Mouse (Mus musculus) kidney, embryonic 16.5 days (tissue): ENCODE data around the gene 4930430F08Rik. TPM values are rescaled to one million over a fixed set of nuclear protein-coding genes. Genes with fewer than 3 reads are reported as not detected.

Experiments
- ATAC-seq: fragments of 200-750 bp; cut with Nextera tagmentation; 2 replicates; pipeline ENCODE4 v1.8.0; 2017; ENCODE audit warnings: moderate TSS enrichment; ENCODE audit not compliant: low FRiP score, low TSS enrichment
- H3K27ac ChIP-seq: fragments of 300-500 bp; sonication (generic); 2 replicates; pipeline ENCODE4 v1.5.1; 2014; ENCODE audit warnings: low read length
- H3K27me3 ChIP-seq: fragments of 300-500 bp; sonication (generic); 2 replicates; pipeline ENCODE4 v1.6.1; 2014; ENCODE audit warnings: low read length, control low read depth, mixed read lengths; ENCODE audit not compliant: insufficient read depth
- H3K36me3 ChIP-seq: fragments of 300-500 bp; sonication (generic); 2 replicates; pipeline ENCODE4 v1.6.1; 2014; ENCODE audit warnings: low read length, control low read depth, mixed read lengths; ENCODE audit not compliant: insufficient read depth
- H3K4me1 ChIP-seq: fragments of 300-500 bp; sonication (generic); 2 replicates; pipeline ENCODE4 v1.6.1; 2014; ENCODE audit warnings: low read length, control low read depth, mixed read lengths; ENCODE audit not compliant: insufficient read depth
- H3K4me2 ChIP-seq: fragments of 300-500 bp; sonication (generic); replicated peaks from 2 replicates; pipeline ENCODE4 v1.6.1; 2014; ENCODE audit warnings: low read depth, low read length
- H3K4me3 ChIP-seq: fragments of 300-500 bp; sonication (generic); 2 replicates; pipeline ENCODE4 v1.5.1; 2014; ENCODE audit warnings: mild to moderate bottlenecking, low read length
- H3K9ac ChIP-seq: fragments of 300-500 bp; sonication (generic); replicated peaks from 2 replicates; pipeline ENCODE4 v1.6.1; 2014; ENCODE audit warnings: low read length
- H3K9me3 ChIP-seq: fragments of 300-500 bp; sonication (generic); 2 replicates; pipeline ENCODE4 v1.6.1; 2016; ENCODE audit warnings: low read length, control low read depth
- WGBS: fragments of 180-500 bp; shearing (Covaris S2); extraction: QIAGEN DNeasy Blood & Tissue Kit; methylation state at CpG from one replicate; pipeline ENCODE4 v1.1.7; 2014; 5-methylcytosine and 5-hydroxymethylcytosine counted together
- polyA plus RNA-seq: library from polyadenylated mRNA; unstranded; fragments of >200 nt; fragmentation: Nextera tagmentation; extraction: Ambion mirVana; gene quantifications from 2 replicates; pipeline ENCODE4 v1.2.1, GENCODE M21; 2015

Gene 4930430F08Rik
- 8.9 and 10.5 TPM in 2 replicates for polyA plus RNA-seq

DNA sequence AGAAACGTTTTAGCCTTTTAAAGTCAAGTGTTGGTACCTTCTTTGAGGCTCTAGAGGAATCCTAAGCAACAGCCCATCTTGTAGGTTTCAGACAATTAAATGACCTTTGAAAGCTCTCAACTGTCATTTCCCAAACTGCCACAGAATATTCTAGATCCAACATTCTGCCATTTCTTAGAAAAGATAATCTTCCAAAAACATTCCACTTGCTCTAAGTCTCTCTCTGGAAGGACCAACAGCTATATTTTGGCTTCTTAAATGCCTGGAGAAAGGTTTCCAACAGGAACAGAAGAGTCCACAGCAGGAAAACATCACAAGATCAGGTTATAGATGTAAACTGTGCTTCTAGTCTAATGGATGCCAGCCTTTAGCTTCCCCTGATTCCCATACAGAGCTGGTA is at the start of gene 4930430F08Rik, which contains the start of gene 1700017N19Rik:
Gene 4930430F08Rik, minus strand, starts transcription at position 101 of the 400 bp plus-strand sequence.
Gene 1700017N19Rik, plus strand, starts transcription at position 162 of the 400 bp plus-strand sequence.
- Histone ChIP-seq H3K9ac (no peak within 1 kb of the TSS), H3K4me2 (peak within 1 kb of the TSS; percentile 78), H3K4me3 (peak within 1 kb of the TSS; percentile 85), H3K9me3 (no peaks in the 10 kb centered on the region), H3K36me3 (no peaks in the 10 kb centered on the region), H3K27me3 (no peaks in the 10 kb centered on the region), H3K4me1 (peaks cover 3% of the 10 kb centered on the region; the same call in 1 of the 2 replicates), H3K27ac (no peak within 1 kb of the TSS)
- 85% methylated on average over 1 of the region's 1 CpGs for WGBS
- no peak for ATAC-seq

DNA sequence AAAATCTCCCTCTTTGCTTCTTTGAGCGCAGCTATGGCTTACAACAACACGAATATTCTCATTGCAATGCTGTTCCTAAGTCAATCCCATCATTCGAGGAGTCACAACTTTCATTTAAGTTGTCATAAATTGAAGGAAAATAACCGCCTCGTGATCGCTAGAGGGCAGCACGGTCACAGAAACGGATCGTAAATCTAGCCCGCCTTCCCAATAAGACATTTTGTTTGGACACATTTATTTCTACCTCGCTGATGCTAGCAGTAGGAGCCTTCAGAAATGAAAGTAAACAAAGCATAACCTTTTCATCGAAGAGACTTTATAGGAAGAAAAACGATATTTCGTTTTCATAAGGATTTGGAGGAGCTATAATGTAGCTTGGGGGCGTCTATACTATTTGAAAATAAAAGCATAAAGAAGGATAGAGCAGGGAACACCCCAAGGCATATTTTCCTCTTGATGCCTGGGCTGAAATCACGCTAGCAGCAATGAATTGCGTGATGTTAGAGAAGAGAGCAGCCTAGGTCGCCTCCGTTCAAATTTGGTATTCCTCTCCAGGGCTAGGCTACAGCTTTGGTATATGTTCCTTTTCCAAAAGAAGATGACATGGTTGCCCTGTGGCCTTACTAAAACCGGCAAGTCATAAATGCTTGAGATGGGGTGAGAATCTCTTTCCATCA is 39.7 kb upstream of the 4930430F08Rik start:
- no peak overlapping the region for H3K9ac ChIP-seq
- ATAC-seq, result no peak
- H3K4me2 ChIP-seq, result peak overlapping the region; percentile 38
- H3K4me3 ChIP-seq, result peak overlapping the region; percentile 16; the same call in 1 of the 2 replicates
- H3K9me3 ChIP-seq, result no peaks in the 10 kb centered on the region
- H3K4me1 ChIP-seq, result 0 out of 2 replicates have a peak, but pooled peaks cover 3% of the 10 kb centered on the region
- WGBS, result 24% methylated on average over 20 of the region's 20 CpGs
- H3K27me3 ChIP-seq, result no peaks in the 10 kb centered on the region
- no peak overlapping the region for H3K27ac ChIP-seq
- H3K36me3 ChIP-seq, result no peaks in the 10 kb centered on the region

DNA sequence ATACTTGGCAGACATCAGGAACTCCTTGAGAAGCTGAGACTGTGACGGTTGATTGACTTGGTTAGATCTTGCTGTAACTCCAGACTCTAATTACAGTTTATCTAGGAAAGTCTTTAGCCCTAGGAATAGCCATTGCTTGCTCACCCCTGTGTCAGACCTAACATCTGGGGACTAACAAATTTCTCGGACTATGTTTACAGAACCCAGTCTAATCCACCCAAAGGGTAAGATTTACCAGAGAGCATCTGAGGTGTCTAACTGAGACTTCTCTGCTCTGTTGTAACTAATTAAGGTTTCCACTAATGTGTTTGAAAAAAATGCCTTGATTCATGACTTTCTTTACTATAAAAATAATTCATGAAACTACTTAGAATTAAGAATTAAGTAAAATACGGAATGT is 32.3 kb upstream of the 4930430F08Rik start:
- 25% methylated on average over 3 of the region's 3 CpGs for WGBS
- peak; percentile 39; the same call in 1 of the 2 replicates for ATAC-seq
- no peak overlapping the region for H3K27ac ChIP-seq

DNA sequence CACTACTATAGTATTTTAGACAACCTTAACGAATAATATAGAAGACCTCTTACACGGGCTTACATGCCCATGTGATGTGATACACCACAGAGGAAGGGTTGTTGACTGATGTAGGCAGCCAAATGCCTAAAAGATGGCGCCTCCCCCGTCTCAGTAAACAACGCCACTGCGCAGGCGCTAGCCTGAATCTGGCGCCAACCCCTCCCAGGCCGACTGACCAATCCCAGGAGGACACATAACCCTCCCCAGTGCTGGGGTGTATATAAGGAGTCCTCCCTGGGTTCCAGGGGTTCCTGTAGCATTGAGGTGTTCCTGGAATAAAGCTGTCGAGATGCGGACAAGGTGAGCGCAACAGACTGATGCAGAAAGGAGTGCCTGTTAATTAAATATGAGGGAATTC is 29.8 kb upstream of the 4930430F08Rik start:
- no peaks in the 10 kb centered on the region for H3K9me3 ChIP-seq
- ATAC-seq, result no peak
- no peak overlapping the region for H3K9ac ChIP-seq
- WGBS, result 91% methylated on average over 12 of the region's 12 CpGs
- no peak overlapping the region for H3K27ac ChIP-seq
- no peaks in the 10 kb centered on the region for H3K36me3 ChIP-seq
- H3K4me2 ChIP-seq, result no peak overlapping the region
- no peak overlapping the region for H3K4me3 ChIP-seq
- no peaks in the 10 kb centered on the region for H3K4me1 ChIP-seq
- H3K27me3 ChIP-seq, result no peaks in the 10 kb centered on the region

More for the DNA sequence above, 32.3 kb upstream of the 4930430F08Rik start:
- Histone ChIP-seq H3K9me3 (no peaks in the 10 kb centered on the region), H3K4me2 (no peak overlapping the region), H3K4me3 (no peak overlapping the region), H3K4me1 (no peaks in the 10 kb centered on the region), H3K27me3 (no peaks in the 10 kb centered on the region), H3K9ac (no peak overlapping the region), H3K36me3 (no peaks in the 10 kb centered on the region)

DNA sequence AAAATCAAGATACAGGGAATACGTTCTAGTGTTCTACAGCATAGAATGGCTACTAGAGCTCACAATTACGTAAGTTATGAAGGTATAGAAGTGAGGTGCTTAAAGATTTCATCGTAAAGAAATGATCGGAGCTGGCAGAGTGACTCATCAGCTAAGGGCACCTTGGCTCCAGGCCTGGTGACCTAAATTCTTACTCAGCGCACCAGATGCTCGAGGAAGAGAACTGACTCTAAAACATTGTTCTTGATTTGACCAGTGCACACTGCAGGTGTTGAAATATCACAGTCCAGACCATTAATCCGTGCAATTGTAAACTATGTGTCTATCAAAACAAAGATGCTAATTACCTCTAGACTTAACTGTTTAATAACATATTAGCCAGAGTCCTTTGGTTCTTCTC is 29.3 kb upstream of the 4930430F08Rik start:
- no peak for ATAC-seq
- H3K4me1 ChIP-seq, result no peaks in the 10 kb centered on the region
- WGBS, result 87% methylated on average over 7 of the region's 7 CpGs

DNA sequence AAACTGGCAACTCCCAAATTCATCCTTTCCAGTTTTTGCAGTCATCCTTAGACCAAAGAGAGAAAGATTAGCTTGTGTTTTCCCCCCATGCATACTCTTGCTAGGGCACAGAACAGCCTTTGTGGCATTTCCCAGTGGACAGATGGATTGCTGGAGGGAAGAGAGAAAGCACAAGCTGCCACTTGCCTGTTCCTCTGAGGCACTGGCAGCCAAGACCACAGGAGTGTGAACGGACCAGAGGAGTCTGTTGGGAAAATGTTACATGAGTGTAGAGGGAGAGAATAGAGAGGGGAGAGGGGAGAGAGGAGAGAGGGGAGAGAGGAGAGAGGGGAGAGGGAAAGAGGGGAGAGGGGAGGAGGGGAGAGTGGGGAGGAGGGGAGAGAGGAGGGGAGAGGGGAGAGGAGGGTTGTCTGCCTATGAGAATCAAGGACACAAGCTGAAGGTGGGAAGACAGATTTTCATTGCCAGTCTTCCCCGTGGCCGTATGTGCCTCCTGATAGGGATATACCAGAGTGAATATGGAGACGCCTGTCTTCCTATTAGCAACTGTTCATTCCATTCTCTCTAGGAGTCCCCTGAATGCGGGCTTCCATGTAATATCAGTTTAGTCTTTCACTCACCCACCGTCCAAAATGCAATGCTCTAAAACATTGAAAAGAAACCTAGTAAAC is 27.1 kb upstream of the 4930430F08Rik start:
- no peak overlapping the region for H3K4me2 ChIP-seq
- H3K4me1 ChIP-seq, result no peaks in the 10 kb centered on the region
- H3K27me3 ChIP-seq, result no peaks in the 10 kb centered on the region
- H3K9ac ChIP-seq, result no peak overlapping the region
- 90% methylated on average over 6 of the region's 6 CpGs for WGBS
- no peak overlapping the region for H3K27ac ChIP-seq
- H3K9me3 ChIP-seq, result no peaks in the 10 kb centered on the region
- no peak for ATAC-seq
- H3K4me3 ChIP-seq, result no peak overlapping the region
- H3K36me3 ChIP-seq, result no peaks in the 10 kb centered on the region

More for the DNA sequence above, 29.3 kb upstream of the 4930430F08Rik start:
- Histone ChIP-seq H3K9me3 (no peaks in the 10 kb centered on the region), H3K36me3 (no peaks in the 10 kb centered on the region), H3K9ac (no peak overlapping the region), H3K4me3 (no peak overlapping the region), H3K27ac (no peak overlapping the region), H3K4me2 (no peak overlapping the region), H3K27me3 (no peaks in the 10 kb centered on the region)

DNA sequence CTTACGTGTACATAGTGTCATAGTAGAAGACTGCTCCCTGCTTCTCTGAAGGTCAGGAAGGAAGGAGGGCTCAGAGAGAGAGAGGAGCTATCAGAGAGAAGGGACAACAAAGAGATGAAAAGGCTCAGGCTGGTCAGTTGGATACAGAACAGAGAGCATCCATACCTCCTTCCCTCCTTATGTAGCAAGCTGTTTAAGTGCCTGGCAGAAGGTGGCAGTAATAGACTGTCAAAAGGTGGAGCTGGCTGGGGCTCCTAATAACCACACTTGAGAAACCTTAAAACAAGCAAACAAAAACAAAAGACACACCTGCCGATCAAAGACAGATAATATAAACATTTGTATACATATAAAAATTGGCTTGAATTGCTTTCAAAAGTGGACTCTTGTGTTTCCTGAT is 14.0 kb upstream of the 4930430F08Rik start:
- no peak overlapping the region for H3K4me2 ChIP-seq
- no peak overlapping the region for H3K9ac ChIP-seq
- no peak overlapping the region for H3K4me3 ChIP-seq
- H3K9me3 ChIP-seq, result no peaks in the 10 kb centered on the region
- H3K36me3 ChIP-seq, result no peaks in the 10 kb centered on the region
- 50% methylated on average over 2 of the region's 2 CpGs for WGBS
- no peaks in the 10 kb centered on the region for H3K27me3 ChIP-seq
- ATAC-seq, result no peak
- no peaks in the 10 kb centered on the region for H3K4me1 ChIP-seq
- H3K27ac ChIP-seq, result no peak overlapping the region

DNA sequence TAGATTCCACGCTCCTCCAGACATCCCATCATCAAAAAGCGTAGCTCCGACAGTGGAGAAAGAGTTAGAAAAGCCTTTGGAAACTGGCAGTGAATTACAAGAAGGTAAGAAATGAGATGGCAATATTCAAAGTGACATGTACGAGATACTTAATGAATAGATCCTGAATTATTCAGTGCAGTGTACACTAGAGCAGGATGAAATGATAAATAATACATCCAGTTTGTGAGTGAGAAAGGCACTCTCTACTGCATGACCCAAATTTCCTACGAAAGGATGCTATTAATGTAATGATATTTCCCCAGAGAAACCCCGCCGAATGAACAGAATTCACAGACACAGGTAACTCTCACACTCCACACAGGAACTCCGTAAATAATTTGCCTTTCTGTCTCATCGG is 13.3 kb upstream of the 4930430F08Rik start:
- no peak overlapping the region for H3K4me2 ChIP-seq
- ATAC-seq, result no peak
- no peaks in the 10 kb centered on the region for H3K4me1 ChIP-seq
- no peaks in the 10 kb centered on the region for H3K9me3 ChIP-seq
- no peak overlapping the region for H3K9ac ChIP-seq
- no peaks in the 10 kb centered on the region for H3K36me3 ChIP-seq
- 91% methylated on average over 9 of the region's 9 CpGs for WGBS
- H3K27ac ChIP-seq, result no peak overlapping the region
- no peak overlapping the region for H3K4me3 ChIP-seq
- no peaks in the 10 kb centered on the region for H3K27me3 ChIP-seq

DNA sequence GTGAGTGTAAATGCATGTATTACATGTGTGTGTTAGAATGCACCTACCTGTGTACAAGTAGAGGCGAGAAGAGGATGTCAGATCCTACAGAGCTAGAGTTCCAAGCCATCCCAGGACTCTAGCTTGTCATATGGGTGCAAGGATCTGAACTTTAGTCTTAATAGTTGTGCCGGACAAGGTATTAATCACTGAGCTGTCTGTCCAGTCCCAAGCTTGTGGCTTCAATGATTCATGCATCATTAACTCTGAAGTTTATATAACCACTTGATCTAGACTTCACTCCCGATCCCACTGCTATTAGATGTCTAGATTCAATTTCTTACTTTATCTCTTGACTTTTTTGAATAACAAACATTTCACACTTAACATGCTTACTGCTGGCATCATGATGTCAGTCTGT is 8.1 kb upstream of the 4930430F08Rik start:
- Histone ChIP-seq H3K27me3 (no peaks in the 10 kb centered on the region), H3K9me3 (no peaks in the 10 kb centered on the region), H3K4me1 (no peaks in the 10 kb centered on the region), H3K4me2 (no peak overlapping the region), H3K27ac (no peak overlapping the region), H3K4me3 (no peak overlapping the region), H3K9ac (no peak overlapping the region), H3K36me3 (no peaks in the 10 kb centered on the region)
- ATAC-seq, result peak; percentile 61
- 35% methylated on average over 3 of the region's 3 CpGs for WGBS

DNA sequence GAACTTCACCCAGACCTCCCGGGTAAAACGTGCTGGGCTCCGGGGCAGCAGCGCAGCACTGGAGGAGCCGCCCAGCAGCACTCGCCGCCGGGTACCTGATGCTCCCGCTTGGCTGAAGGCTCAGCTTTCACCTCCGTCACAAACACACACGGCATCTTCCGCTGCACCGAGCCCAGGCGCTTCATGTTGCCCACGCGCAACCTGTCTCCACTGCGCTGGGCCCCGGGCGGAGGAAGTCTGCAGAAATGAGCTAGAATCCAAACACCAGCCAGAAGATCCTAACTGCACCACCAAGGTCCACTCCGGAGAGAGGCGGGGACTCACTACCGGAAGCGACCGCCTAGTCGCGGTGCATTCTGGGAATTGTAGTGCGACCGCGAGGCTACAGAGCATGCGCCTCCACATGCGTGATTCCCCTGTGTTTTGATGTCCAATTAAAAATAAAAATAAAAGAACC is 1.3 kb downstream of the 4930430F08Rik start:
- H3K9ac ChIP-seq, result peak overlapping the region; percentile 86
- peak overlapping the region; percentile 77 for H3K27ac ChIP-seq
- peak; percentile 99 for ATAC-seq
- H3K36me3 ChIP-seq, result peaks cover 6% of the 10 kb centered on the region
- H3K9me3 ChIP-seq, result no peaks in the 10 kb centered on the region
- H3K27me3 ChIP-seq, result no peaks in the 10 kb centered on the region
- H3K4me3 ChIP-seq, result peak overlapping the region; percentile 85
- WGBS, result under 1% methylated on average over 31 of the region's 31 CpGs
- peaks cover 3% of the 10 kb centered on the region; the same call in 1 of the 2 replicates for H3K4me1 ChIP-seq
- H3K4me2 ChIP-seq, result peak overlapping the region; percentile 78
